Mouse (Mus musculus) neural tube, embryonic 10.5 days (tissue): ENCODE measurements around the gene Lepr.
"Not testable (repeated sequence)": the region's sequence is repeated elsewhere in the genome, so short reads cannot be mapped to it uniquely, and the experiment has no call there.

Experiments used
- DNase-seq: peaks from one replicate; pipeline ENCODE4 v3.0.0-alpha.2; 2017; ENCODE audit warnings: low spot score; ENCODE audit errors: extremely low spot score

Lepr gene

DNA sequence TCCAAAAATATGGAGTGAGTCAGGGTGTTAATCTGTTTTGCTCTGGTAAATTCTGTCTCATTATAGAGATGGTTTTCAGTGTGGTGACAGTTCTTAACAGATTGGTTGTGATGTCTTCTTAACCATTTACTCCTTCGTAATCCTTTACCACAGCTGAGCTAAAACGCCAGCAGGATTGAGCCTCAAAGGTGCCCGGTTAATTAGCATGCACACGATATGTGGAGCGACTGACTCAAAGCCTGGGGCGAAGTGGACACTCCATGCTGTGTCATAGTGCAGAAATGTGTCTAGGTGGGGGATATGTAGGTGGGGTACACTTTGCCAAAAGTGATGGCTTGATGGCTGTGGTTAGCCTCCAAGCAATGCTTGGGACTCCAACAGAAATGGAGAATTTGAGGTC is 1.4 kb upstream of the Lepr start:
- no peak for DNase-seq

DNA sequence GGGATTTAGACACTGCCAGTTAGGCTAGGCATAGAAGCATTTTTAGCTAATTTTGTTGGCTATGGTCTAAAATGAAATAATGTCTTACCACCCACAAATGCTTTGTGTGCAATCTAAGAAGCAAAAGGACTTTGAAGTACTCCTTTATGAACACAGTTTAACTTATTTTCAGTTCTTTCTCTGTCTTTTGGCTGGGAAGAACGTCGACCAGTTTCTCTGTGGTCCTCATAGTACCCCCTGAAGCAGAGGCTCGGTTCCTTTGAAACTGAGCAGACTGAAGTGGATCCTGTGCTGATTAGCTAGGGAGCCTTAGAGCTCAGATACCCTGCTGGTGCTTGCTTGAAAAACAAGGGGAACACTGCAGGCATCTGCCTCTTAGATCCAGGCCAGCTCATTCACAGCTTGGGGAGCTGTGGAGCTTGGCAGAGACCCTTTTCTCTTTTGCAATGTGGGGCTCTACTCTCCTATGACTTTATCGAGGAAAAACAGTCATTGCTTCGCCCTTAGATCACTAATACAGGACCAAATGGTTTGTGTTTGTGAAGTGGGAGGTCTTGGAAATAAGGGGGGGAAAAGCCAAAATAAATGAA is 1.9 kb downstream of the Lepr start:
- DNase-seq, result no peak

DNA sequence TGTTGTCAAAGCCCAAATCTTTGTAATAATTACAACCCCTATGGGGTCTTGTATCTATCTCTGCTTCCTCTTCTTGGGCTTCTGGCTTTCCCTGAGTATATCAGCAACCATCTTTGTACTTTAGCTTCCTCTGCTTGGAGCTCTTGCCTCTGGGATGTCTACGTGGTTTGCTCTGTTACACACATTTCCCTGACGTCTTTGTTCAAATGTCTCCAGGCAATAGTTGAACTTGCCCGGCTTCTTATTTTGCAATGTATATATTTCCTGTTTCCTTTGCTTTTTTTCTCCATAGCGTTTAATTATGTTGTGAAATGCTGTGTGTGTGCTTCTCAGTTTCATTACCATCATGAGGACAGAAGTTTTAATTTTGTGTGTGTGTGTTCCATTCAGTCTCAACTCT is 4.5 kb downstream of the Lepr start:
- no peak for DNase-seq

DNA sequence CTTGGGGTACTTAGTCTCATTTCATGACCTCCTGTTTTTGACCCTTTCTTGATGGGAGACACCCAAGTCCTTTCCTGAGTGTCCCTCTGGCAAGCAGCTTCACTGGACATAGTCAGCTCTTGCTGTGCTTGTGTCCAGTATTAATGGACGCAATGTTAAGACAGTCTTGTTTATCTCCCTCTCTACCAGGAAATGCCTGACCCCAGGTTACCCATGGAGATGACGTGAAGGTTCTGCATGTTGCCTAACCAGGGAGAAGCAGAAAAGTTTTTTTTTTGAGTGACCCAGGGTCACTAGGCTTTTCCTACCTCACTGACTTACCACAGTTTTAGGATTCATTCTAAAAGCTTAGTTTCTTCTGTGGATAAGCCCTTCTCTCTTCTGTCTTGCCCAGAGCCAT is 24.8 kb downstream of the Lepr start:
- no peak for DNase-seq

DNA sequence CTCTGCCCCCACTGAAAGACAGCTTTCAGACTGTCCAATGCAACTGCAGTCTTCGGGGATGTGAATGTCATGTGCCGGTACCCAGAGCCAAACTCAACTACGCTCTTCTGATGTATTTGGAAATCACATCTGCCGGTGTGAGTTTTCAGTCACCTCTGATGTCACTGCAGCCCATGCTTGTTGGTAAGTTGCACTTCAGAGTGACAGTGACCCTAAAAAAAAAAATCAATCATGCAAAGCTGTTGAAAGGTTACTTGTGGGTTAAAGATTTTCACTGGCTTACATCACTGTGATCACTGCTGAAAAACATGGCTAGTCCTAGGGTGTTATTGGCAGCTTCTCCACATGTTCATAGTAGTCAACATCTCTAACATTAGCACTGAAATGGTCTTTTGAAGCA is 28.3 kb downstream of the Lepr start:
- DNase-seq, result no peak

DNA sequence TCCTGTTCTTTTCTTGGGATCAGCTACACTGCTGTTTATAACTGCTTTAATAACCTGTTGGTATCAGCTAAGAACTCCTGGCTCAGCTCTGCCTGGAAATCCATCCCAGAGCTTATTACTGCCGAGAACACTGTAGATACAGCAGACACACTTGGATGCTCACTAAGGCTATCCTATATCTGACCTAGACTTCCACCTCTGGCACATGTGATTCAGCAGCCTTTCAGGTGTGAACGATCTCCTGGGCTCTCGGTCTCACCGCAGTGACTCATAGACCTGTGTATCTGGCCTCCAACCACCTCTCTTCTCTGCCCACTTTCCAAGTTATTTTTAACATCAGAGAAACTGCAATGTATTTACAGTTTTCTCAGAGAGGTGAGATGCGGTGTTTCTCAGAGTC is 43.3 kb downstream of the Lepr start:
- no peak for DNase-seq

DNA sequence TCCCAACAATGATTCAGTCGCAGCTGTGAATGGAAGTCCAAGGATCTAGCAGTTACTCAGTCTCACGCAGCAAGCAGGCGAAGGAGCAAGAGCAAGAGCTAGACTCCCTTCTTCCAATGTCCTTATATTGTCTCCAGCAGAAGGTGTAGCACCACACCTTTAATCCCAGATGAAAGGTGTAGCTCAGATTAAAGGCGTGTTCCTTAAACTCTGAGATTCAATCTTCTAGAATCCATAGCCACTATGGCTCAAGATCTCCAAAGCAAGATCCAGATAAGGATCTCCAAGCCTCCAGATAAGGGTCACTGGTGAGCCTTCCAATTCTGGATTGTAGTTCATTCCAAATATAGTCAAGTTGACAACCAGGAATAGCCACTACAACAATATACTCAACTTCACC is 126.7 kb downstream of the Lepr start, which contains the start of gene B020004J07Rik:
Gene B020004J07Rik, minus strand, starts transcription at position 101 of the 400 bp plus-strand sequence.
- not testable (repeated sequence) for DNase-seq

DNA sequence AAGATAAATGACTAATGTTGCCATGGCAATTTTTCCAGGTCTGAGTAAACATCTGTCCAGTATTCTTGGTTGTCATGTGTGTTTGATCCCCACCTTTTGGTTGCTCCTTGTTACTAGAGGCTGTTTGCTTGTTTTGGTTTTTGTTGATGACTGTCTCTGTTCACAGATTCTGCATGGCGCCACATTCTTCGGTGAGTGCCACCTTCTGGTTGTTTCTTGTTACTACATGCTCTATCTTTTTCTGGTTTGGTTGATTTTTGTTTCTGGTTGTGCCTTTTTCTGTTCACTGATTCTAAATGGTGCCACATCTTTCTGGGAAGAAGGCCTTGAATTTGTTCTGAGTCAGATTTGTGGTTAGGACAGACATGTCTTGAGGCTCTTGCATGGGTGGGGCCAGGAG is 133.7 kb downstream of the Lepr start:
- no peak for DNase-seq

DNA sequence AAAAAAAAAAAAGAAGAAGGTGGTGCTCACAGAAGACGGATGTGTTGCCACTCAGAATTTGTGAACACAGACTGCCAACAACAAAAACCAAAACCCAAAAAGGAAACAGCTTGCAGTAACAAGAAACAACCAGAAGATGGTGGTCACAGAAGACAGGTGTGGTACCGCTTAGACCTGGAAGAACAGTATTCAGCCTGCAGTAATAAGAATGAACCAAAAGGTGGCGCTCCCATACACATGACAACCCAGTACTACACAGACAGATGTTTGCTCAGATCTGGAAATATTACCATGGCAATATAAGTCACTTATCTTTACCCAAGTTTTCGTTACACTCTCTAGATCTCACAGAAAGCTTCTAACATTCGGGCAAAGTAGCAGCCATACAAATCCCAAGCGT is 143.7 kb downstream of the Lepr start:
- DNase-seq, result no peak

DNA sequence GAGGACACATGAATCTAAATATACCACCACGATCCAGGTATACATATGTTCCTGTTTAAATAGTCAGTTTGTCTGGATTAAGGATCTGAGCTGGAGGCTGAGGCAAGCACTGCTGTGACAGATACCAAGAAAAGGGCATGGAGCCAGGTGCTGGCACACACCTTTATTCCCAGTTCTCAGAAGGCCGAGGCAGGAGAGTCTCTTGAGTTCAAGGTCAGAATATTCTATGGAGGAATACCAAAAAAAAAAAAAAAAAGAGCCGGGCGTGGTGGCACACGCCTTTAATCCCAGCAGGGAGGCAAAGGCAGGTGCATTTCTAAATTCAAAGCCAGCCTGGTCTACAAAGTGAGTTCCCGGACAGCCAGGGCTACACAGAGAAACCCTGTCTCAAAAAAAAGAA is 145.1 kb downstream of the Lepr start:
- DNase-seq, result no peak
